Mouse (Mus musculus) megakaryocyte, embryonic 14.5 days (primary cell): ENCODE measurements around the gene Lrrn4.

Experiments
- FLI1 ChIP-seq: IDR thresholded peaks from 2 replicates; pipeline ENCODE4 v1.6.1; 2012; ENCODE audit warnings: low read length, inconsistent platforms, mixed read lengths
- GATA1 ChIP-seq: IDR thresholded peaks from 3 replicates; pipeline ENCODE4 v1.6.1; 2012; ENCODE audit warnings: mixed read lengths, low read length, inconsistent platforms, borderline replicate concordance

- TF ChIP-seq GATA1: no peak
- no peak for TF ChIP-seq FLI1
Observed at GRCm38 (mm10) chr2:132871663-132872062, 9.0 kb downstream of the Lrrn4 start.
